ENCODE assay signal across 1 mouse cellular context in the genomic region with DNA sequence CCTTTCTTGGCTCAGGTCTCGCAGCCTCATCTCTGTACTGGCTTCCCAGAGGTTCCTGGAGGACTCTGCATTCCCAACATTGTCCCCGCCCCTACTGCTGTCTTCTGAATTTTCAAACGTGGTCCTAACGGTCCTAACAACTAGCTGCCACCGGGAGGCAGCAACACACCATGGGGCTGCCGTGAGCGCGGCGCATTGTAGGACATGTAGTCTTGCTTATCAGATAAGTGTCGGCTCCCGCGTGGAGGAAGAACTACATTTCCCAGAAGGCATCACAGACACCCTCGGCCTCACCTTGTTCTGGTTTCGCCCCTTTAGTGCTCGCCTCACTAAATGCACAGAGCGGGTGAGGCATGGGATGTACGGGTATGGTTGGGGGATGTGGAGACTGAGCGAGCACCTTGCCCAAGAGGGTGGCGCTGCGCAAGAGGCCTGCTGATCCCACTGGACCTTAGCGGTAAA.
A peak's percentile ranks its signal among the peaks of the same experiment; 100 is the strongest.
TF ChIP-seq lines count a peak whose summit lies in the region.

No protein-coding gene starts in this region.

TF ChIP-seq in MEL, 35 proteins besides CTCF, POLR2A, EP300 and RAD21:
- TF ChIP-seq MYB (IDR thresholded peaks at IDR 0.05; ENCODE audit: low read depth, low read length), result no peak
- no peak for TF ChIP-seq MEF2A (IDR thresholded peaks at IDR 0.05; ENCODE audit: extremely low read depth, insufficient replicate concordance, low read depth, low read length, poor library complexity, severe bottlenecking)
- peak; percentile 92 for TF ChIP-seq SIN3A (IDR thresholded peaks at IDR 0.05; ENCODE audit: low read length)
- TF ChIP-seq ZKSCAN1 (IDR thresholded peaks at IDR 0.05; ENCODE audit: low read depth, low read length), result no peak
- TF ChIP-seq CHD1 (IDR thresholded peaks at IDR 0.05; ENCODE audit: low read depth, low read length), result no peak
- no peak for TF ChIP-seq ZNF384 (IDR thresholded peaks at IDR 0.05; ENCODE audit: low read depth, low read length)
- TF ChIP-seq GATA1 (IDR thresholded peaks at IDR 0.05; ENCODE audit: low read depth, low read length), result peak; percentile 79
- TF ChIP-seq TBP (IDR thresholded peaks at IDR 0.05; ENCODE audit: low read depth, low read length), result 0 out of 2 replicates have a peak, but pooled peaks have one; percentile 31
- TF ChIP-seq USF2 (IDR thresholded peaks at IDR 0.05; ENCODE audit: borderline replicate concordance in 1 of 2, insufficient read depth in 1 of 2, low read depth in 1 of 2, low read length in 2 of 2), result no peak
- TF ChIP-seq NRF1 (IDR thresholded peaks at IDR 0.05; ENCODE audit: insufficient read depth, low read depth, low read length, poor library complexity, severe bottlenecking), result no peak
- no peak for TF ChIP-seq POLR2AphosphoS5 (IDR thresholded peaks at IDR 0.05; ENCODE audit: borderline replicate concordance, low read depth, low read length)
- TF ChIP-seq BHLHE40 (IDR thresholded peaks at IDR 0.05; ENCODE audit: borderline replicate concordance, low read depth, low read length), result 0 out of 2 replicates have a peak, but pooled peaks have one; percentile 29
- peak; percentile 45; the same call in 1 of the 2 replicates for TF ChIP-seq USF1 (IDR thresholded peaks at IDR 0.05; ENCODE audit: low read depth, low read length)
- peak; percentile 84 for TF ChIP-seq MXI1 (IDR thresholded peaks at IDR 0.05; ENCODE audit: low read depth, low read length)
- TF ChIP-seq TAL1 (IDR thresholded peaks at IDR 0.05; ENCODE audit: low read length), result no peak
- TF ChIP-seq KAT2A (conservative IDR thresholded peaks at IDR 0.05; ENCODE audit: low read depth, low read length), result peak; percentile 94
- TF ChIP-seq ZMIZ1 (IDR thresholded peaks at IDR 0.05; ENCODE audit: low read depth, low read length), result no peak
- TF ChIP-seq RCOR1 (IDR thresholded peaks at IDR 0.05; ENCODE audit: low read depth, low read length), result no peak
- TF ChIP-seq ETS1 (IDR thresholded peaks at IDR 0.05; ENCODE audit: low read depth, low read length), result peak; percentile 20; the same call in 1 of the 2 replicates
- no peak for TF ChIP-seq UBTF (IDR thresholded peaks at IDR 0.05; ENCODE audit: borderline replicate concordance, insufficient read depth, low read depth, low read length)
- peak; percentile 90 for TF ChIP-seq ZC3H11A (IDR thresholded peaks at IDR 0.05; ENCODE audit: low read depth, low read length)
- peak; percentile 75 for TF ChIP-seq MAZ (IDR thresholded peaks at IDR 0.05; ENCODE audit: low read depth, low read length)
- no peak for TF ChIP-seq E2F4 (IDR thresholded peaks at IDR 0.05; ENCODE audit: borderline replicate concordance, low read depth, low read length)
- no peak for TF ChIP-seq GABPA (IDR thresholded peaks at IDR 0.05; ENCODE audit: low read depth, low read length)
- peak; percentile 100 for TF ChIP-seq HCFC1 (IDR thresholded peaks at IDR 0.05; ENCODE audit: low read depth, low read length)
- peak; percentile 89 for TF ChIP-seq MYC (IDR thresholded peaks at IDR 0.05; ENCODE audit: low read depth, low read length)
- TF ChIP-seq ELF1 (IDR thresholded peaks at IDR 0.05; ENCODE audit: low read depth, low read length), result peak; percentile 84
- no peak; the same call in 1 of the 2 replicates for TF ChIP-seq TCF12 (IDR thresholded peaks at IDR 0.05; ENCODE audit: low read depth, low read length)
- peak; percentile 51; the same call in 1 of the 2 replicates for TF ChIP-seq NELFE (IDR thresholded peaks at IDR 0.05; ENCODE audit: low read depth, low read length)
- TF ChIP-seq MAFK (IDR thresholded peaks at IDR 0.05; ENCODE audit: borderline replicate concordance, low read depth, low read length), result no peak
- TF ChIP-seq MAX (IDR thresholded peaks at IDR 0.05; ENCODE audit: low read length), result peak; percentile 73; the same call in 1 of the 2 replicates
- no peak for TF ChIP-seq JUND (IDR thresholded peaks at IDR 0.05; ENCODE audit: low read depth, low read length)
- TF ChIP-seq SMC3 (IDR thresholded peaks at IDR 0.05; ENCODE audit: low read depth, low read length), result peak; percentile 99
- no peak for TF ChIP-seq POLR2AphosphoS2 (IDR thresholded peaks at IDR 0.05; ENCODE audit: low read length)
- no peak for TF ChIP-seq CHD2 (IDR thresholded peaks at IDR 0.05; ENCODE audit: low read length)
